Mouse (Mus musculus) spleen, postnatal 10 days (tissue): ENCODE measurements around the gene Slc44a3.
"Not testable (repeated sequence)": the region's sequence is repeated elsewhere in the genome, so short reads cannot be mapped to it uniquely, and the experiment has no call there.

ENCODE experiments used
- DNase-seq, 2 experiments: peaks; one replicate each; pipeline ENCODE4 v3.0.0; 2021 to 2022; ENCODE audit warnings: low spot score in 2 of 2

Slc44a3 gene

GRCm38 (mm10) chr3:121552723-121553122 is 20.5 kb upstream of the Slc44a3 start:
- DNase-seq: no peak

GRCm38 (mm10) chr3:121550370-121550769 is 18.2 kb upstream of the Slc44a3 start:
- DNase-seq: peak in 1 of 2 experiments; percentile 52

GRCm38 (mm10) chr3:121547851-121548624 is 15.8 kb upstream of the Slc44a3 start:
- no peak for DNase-seq

GRCm38 (mm10) chr3:121540621-121541020 is 8.4 kb upstream of the Slc44a3 start:
- no peak for DNase-seq

GRCm38 (mm10) chr3:121539871-121540431 is 7.7 kb upstream of the Slc44a3 start:
- DNase-seq: no peak

- DNase-seq: not testable (repeated sequence)
Measured at GRCm38 (mm10) chr3:121538847-121539246, 6.6 kb upstream of the Slc44a3 start.

GRCm38 (mm10) chr3:121537996-121538395 is 5.8 kb upstream of the Slc44a3 start:
- no peak for DNase-seq

GRCm38 (mm10) chr3:121536803-121537202 is 4.6 kb upstream of the Slc44a3 start:
- DNase-seq: no peak

GRCm38 (mm10) chr3:121535813-121536504 is 3.8 kb upstream of the Slc44a3 start:
- DNase-seq: peak in 1 of 2 experiments; percentile 46

- DNase-seq: no peak
Measured at GRCm38 (mm10) chr3:121531370-121532148, 645 bp downstream of the Slc44a3 start.

- DNase-seq: no peak
Measured at GRCm38 (mm10) chr3:121530546-121531258, 1.5 kb downstream of the Slc44a3 start.

GRCm38 (mm10) chr3:121526096-121527093 is 5.8 kb downstream of the Slc44a3 start:
- no peak for DNase-seq

GRCm38 (mm10) chr3:121521633-121522125 is 10.5 kb downstream of the Slc44a3 start:
- no peak for DNase-seq

- no peak for DNase-seq
Measured at GRCm38 (mm10) chr3:121521123-121521522, 11.1 kb downstream of the Slc44a3 start.

GRCm38 (mm10) chr3:121517030-121517429 is 15.2 kb downstream of the Slc44a3 start:
- DNase-seq: no peak

GRCm38 (mm10) chr3:121509141-121509540 is 23.1 kb downstream of the Slc44a3 start:
- DNase-seq: no peak

- DNase-seq: no peak
Measured at GRCm38 (mm10) chr3:121507678-121508077, 24.5 kb downstream of the Slc44a3 start.

GRCm38 (mm10) chr3:121506756-121507155 is 25.4 kb downstream of the Slc44a3 start:
- no peak for DNase-seq

- DNase-seq: no peak
Measured at GRCm38 (mm10) chr3:121506175-121506574, 26.0 kb downstream of the Slc44a3 start.
